Mouse (Mus musculus) T-helper 1 cell (primary cell): ENCODE data around the gene Dnmt1.

Experiments used
- in situ Hi-C: fragments of 300-600 bp; cut with MboI, MseI; formaldehyde crosslinking; loops from one replicate; pipeline ENCODE4 v1.15.1; 2025; ENCODE audit warnings: high pct_unique_total_duplicates

Gene Dnmt1

DNA sequence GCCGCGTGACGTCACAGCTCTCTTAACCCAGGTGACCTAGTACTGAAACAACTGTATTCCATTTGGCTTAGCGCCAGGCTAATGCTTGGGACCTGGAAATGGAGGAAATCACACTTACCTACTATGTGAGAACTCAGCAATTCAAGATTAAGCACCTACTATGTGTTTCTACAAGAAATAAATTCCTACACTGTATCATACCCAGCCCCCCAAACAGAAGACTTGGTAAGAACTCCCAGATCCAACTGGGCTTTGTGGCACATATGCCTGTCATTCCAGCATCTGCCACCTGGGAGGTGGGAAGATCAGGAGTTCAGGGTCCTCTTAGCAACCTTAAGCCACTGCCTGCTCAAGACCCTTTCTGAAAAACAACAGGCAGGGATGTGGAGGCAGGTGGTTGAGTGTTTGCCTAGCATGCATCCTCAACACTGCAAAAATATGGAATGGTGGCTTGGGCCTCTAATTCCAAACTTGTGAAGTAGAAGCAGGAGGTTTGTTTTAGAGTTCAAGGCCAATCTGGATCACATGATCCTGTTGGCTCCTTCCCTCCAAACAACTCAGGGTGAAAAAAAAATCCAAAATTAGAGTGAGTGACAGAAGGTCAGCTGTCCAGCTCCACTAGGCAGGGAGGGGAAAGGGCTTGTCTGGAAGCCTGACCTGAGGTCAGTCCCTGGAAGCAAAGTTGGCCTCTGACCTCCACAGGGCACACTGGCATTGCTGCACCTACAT lies 17.4 kb upstream of the Dnmt1 start:
- in situ Hi-C loops: no loop called here

DNA sequence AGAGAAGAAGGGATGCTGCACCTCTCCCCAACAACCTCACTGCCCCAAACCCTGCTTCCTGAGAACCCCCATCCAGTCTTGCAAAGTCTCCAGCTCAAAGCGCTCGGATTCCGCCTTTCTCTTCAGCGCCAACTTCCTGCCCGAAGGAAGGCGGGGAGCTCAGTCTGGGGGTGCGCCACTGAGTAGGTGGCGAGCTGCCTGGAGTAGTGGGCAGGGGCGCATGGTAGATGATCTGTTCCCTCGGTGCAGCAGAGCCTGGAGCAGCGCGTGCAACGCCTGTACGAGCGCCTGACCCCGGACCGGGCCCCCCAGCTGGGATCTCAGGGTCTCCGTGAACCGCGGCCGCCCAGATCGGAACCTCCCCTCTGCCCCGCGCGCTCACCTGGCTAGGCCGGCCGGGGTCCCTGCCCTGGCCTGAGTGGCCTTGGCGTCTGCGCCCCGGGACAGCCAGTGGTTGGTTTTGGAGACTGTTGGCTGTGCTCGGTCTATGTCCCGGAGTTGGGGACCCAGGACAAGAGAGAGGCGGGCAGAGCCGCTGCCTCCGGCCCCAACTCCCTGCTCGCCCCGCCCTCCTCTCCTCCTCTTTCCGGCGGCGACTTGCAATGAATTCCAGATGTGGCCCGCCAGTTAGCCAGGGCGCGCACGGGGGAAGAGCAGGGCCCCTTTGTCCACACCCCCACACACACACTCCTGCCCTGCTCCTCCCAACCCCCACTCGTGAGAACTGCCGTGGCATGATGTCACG lies 16.7 kb upstream of the Dnmt1 start, which contains the start of gene S1pr2:
Gene S1pr2, minus strand, starts transcription at position 566 of the 745 bp plus-strand sequence.
- in situ Hi-C loops: no loop called here

- in situ Hi-C loops: no loop called here
These were observed 15.9 kb upstream of the Dnmt1 start for GRCm38 (mm10) chr9:20975431-20976215.

- in situ Hi-C loops: no loop called here
These were observed 14.0 kb upstream of the Dnmt1 start for GRCm38 (mm10) chr9:20973682-20974075.

- in situ Hi-C loops: no loop called here
These were observed 13.5 kb upstream of the Dnmt1 start for GRCm38 (mm10) chr9:20973001-20973681.

DNA sequence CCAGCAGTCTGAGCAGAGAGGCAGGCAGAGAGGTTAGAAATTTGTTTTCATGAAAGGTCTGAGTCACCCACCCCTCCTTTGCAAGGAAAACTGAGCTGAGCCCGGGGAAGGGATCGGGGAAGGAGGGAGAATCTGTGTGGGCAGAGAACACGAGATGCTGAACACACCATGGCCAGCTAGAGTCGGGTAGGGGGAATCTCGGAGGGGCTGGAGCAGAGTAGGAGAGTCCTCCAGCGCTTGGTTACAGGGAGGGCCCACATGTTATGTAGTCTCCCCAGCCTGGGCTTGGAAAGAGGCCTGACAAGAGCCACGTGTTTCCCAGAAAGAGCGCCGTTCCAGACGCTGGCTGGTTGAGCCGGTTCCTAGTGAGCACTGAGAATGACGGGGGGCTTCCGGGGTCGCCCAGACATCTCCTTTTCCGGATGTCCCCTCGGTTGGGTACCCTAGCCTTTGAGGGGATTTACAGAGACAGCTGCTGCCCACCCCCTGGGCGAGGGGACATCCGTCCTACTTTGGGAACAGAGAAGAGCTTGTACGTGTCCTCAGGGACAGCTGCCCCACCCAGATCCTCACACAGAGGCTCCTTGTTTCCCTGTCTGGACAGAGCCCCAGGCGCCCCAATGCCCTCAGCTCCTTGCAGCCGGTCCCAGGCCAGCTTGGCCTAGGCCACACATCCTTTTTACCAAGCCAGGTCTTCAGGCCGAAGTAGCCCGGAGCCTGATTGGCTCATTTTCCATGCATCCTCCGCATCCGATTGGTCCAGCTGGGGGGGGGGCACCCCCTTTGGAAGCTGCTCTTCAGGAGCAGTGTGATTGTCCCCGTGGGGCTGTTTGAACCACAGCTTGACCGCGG lies 12.7 kb upstream of the Dnmt1 start:
- in situ Hi-C loops: no loop called here

DNA sequence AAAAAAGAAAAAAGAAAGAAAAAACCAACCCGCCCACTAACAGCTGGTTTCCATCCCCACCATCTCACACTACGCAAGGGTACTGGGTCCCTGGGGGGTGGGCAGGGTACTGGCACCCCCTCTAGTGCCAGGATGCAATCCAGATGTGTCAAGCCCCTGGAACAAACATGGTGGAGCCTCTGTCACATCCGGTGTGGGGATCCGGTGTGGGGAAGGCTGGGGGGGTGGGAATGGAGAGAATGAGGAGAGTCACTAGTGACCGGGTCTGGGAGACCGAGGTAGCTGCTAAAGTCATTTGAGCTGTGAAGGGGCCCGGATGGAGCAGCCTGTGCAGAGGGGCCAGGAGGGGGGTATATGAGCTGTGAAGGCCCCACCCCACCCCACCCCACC lies 12.1 kb upstream of the Dnmt1 start:
- in situ Hi-C loops: no loop called here

DNA sequence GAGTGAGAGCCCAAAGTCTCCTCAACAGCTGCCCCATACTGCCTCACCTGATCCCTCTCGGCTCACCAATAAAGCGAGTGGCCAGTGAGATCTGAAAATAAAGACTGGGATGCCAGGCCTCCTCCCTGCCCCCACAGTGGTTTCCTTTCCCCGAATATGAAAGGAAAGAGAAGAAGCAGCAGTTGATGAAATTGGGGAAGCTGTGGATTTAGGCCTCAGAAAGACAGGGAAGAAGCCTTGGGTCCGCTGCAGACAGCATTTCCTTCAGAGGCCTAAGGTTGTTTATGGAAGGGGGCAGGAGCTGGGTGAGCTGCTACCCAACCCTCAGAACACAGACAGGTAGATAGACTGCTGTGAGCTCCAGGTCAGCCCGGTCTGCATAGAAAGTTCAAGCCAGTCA lies 7.1 kb upstream of the Dnmt1 start:
- in situ Hi-C loops: no loop called here

DNA sequence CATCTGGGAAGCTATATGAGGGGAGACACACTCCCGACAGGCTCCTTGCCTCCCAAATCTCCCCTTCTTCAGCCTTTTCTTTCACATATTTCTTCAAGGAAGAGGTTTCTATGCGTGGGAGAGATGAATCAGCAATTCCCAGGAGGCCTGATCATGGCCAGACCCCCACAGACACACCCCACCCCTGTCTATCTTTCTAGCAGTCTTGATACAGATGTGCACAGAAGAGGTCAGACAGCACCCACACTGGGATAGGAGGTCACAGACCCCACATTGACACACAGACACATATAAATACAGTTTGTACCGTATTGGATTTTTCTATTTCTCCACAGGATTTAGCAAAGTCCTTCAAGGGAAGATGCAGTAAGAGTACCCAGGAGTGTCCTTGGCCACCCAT lies 6.3 kb upstream of the Dnmt1 start:
- in situ Hi-C loops: no loop called here

DNA sequence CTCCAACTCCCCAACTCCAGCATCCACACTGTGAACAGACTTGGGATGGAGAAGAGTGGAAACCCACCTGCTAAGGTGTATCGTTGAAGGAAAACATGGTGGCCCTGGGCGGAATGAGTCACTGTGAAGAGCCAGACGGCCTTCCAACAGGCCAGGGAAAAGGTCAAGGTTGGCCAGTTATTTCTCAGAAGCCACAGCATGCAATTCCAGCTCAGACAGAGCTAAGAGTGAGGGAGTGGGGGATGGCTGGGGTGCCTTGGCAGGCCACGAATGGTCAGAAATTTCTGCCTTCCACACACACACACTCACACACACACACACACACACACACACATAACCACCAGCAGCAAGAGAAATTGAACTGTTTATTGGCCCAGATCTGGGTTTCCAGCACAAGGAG lies 5.9 kb upstream of the Dnmt1 start:
- in situ Hi-C loops: no loop called here

GRCm38 (mm10) chr9:20961557-20961956 lies 1.9 kb upstream of the Dnmt1 start:
- in situ Hi-C loops: no loop called here

GRCm38 (mm10) chr9:20956989-20957388 lies 2.7 kb downstream of the Dnmt1 start:
- in situ Hi-C loops: no loop called here

- in situ Hi-C loops: no loop called here
These were observed 7.0 kb downstream of the Dnmt1 start for GRCm38 (mm10) chr9:20952520-20953227.

DNA sequence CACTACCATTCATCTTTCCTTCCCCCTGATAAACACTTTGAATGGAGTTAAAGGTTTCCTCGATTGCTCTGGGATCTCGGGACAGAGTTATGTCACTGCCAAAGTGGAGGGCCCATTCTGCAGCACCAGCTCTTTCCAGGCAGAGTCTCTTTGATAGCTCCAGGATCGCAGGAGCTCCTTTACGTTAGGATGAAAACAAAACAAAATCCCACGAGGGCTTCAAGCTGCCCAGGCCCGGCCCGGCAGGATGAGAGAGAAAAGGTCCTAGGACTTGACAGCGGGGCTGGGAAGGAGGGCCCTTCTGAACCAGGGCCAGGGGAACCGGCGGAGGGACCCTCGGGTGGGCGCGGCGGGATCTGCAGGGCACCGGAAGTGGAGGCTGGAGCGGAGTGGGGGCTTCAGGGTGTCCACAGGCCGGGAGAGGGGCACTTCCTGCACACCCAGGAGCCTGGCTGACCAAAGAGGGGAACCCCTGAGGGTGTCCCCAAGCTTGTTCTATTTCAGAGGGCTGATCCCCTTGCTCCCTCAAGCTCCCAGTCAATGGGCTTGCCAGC lies 7.6 kb downstream of the Dnmt1 start:
- in situ Hi-C loops: no loop called here

GRCm38 (mm10) chr9:20951441-20951840 lies 8.2 kb downstream of the Dnmt1 start:
- in situ Hi-C loops: no loop called here

- in situ Hi-C loops: no loop called here
These were observed 9.3 kb downstream of the Dnmt1 start for GRCm38 (mm10) chr9:20950419-20950818.

DNA sequence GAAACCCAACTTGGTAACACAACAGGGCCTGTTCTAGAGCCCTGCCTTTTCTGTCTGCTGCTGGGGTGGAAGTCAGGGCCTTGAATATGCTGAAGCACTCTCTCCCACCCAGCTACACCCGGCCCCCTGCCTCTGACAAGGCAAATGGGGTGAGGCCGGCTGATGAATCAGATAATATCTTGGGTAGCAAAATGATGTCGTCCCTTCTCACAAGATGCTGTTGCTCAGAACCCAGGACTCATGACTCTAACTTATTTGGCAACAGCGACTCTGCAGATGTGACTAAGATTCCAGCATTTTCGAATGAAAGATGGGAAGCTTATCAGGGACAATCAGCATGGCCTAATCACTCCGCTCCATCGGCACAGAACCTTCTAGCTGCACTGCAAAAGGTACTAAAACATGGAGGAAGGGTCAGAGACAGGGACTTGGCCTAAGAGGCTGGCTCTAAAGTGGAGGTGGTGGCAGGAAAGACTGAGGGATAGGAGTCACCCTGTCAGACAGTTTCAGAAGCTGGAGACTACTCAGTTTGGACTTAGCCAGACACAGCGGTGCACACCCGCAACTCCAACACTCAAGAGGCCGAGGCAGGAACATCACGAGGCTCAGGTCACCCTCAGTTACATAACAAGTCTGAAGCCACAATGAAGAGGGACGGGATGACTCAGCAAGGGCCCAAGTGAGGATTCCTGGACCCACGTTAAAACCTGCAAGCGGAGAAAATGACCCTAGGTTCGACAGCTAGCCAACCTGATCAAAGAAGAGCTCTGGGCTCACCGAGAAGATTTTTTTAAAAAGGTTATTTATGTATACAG lies 13.4 kb downstream of the Dnmt1 start:
- in situ Hi-C loops: no loop called here

DNA sequence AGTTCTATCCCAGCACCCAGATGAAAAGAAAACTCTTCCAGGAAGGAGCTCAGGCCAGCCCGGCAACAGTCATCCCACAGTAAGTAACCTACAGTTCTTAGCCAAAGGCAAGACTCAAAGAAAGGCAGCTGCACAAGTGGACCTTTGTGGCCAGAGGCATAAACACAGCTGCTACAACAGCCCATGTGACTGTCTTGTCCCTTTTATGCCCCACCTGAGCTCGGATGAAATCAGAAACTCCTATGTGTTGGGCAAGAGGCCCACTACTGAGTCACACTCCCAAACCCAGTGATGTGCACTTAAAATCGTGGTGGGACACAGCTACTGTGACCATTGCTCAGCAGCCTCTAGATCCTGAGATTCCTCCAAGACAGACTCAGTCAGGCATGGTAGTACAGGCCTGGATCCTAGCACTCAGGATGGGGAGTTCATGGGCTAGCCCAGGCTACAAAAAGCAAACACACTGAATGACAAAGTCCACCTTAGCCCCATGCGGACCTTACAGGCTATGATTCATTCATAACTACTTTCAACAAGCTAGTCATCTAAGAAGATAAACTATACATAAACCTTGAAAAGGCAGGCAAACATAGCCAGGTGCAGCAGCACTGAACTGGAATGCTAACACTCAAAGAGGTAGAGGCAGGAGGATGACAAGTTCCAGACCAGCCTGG lies 14.9 kb downstream of the Dnmt1 start:
- in situ Hi-C loops: no loop called here

- in situ Hi-C loops: no loop called here
These were observed 15.8 kb downstream of the Dnmt1 start for GRCm38 (mm10) chr9:20943911-20944310.
